Mouse (Mus musculus): ENCODE results near the gene Map3k6.

- TF ChIP-seq CTCF (IDR thresholded peaks at IDR 0.05; ENCODE audit: extremely low read depth, insufficient read depth, insufficient read length, insufficient replicate concordance) (no peak), POLR2A (IDR thresholded peaks at IDR 0.05; ENCODE audit: low read depth, low read length) (no peak)
Observed at GRCm38 (mm10) chr4:133265759-133266158, 25.1 kb downstream of the Map3k6 start.

Data from spleen, adult 2 months (tissue).